In the genomic region with DNA sequence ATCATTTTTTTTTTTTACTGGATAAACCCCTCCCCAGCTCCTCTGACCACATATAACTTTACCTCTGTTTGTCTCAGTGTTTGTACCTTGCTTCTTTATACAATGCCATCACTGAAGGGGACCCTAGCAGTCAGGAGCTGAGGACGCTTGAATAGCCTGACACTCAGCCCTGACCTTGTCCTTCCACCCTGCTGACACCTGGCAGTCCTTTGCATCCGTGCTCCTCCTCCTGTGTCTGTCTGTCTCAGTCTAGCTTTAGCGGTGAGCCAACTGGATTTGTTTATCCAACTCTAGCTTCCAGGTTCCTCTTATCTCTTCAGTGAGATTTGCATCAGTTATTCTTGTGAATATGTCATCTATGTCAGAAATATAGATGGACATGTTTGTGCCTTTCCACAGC, we compare ENCODE assay signal across 20 mouse cellular contexts.
"Had no signal": no experiment of that assay in that cellular context is flagged by ENCODE, and none has a peak within 500 bp of the region (broad histone marks: within the 10 kb centered on the region; RNA-seq: fewer than 3 reads in every experiment).

No protein-coding gene starts in this region.

- H3K27me3 ChIP-seq: lung, embryonic 15.5 days; midbrain, embryonic 12.5 days; neural tube, embryonic 13.5 days; neural tube, embryonic 15.5 days had no signal

- DNase-seq: liver, postnatal 0 days; lung, adult 2 months; lung, postnatal 10 days; lung, postnatal 4 days; midbrain, embryonic 14.5 days; retina, postnatal 1 day; right cerebral cortex, adult 18-20 months; right cerebral cortex, postnatal 25 days; right cerebral cortex, postnatal 4 days; spleen, adult 18-20 months; thymus, adult 18-20 months; thymus, postnatal 14 days; thymus, postnatal 36 days had no signal

- H3K4me3 ChIP-seq: lung, embryonic 15.5 days; midbrain, embryonic 10.5 days; midbrain, embryonic 12.5 days; myocyte; neural tube, embryonic 13.5 days; neural tube, embryonic 15.5 days had no signal

- H3K9me3 ChIP-seq: lung, embryonic 15.5 days; midbrain, embryonic 10.5 days; midbrain, embryonic 12.5 days; neural tube, embryonic 13.5 days; neural tube, embryonic 15.5 days had no signal

- H3K9ac ChIP-seq: liver, postnatal 0 days; lung, embryonic 15.5 days; midbrain, embryonic 12.5 days; neural tube, embryonic 13.5 days; neural tube, embryonic 15.5 days had no signal

- ATAC-seq: liver, postnatal 0 days; midbrain, embryonic 16.5 days had no signal

- H3K4me2 ChIP-seq: lung, embryonic 15.5 days; midbrain, embryonic 12.5 days; neural tube, embryonic 13.5 days; neural tube, embryonic 15.5 days had no signal

- H3K36me3 ChIP-seq: lung, embryonic 15.5 days; midbrain, embryonic 10.5 days; midbrain, embryonic 12.5 days; neural tube, embryonic 13.5 days; neural tube, embryonic 15.5 days had no signal

- H3K27ac ChIP-seq: lung, embryonic 15.5 days; midbrain, embryonic 10.5 days; midbrain, embryonic 12.5 days; neural tube, embryonic 13.5 days; neural tube, embryonic 15.5 days had no signal

- H3K4me1 ChIP-seq: lung, embryonic 15.5 days; midbrain, embryonic 10.5 days; midbrain, embryonic 12.5 days; neural tube, embryonic 13.5 days; neural tube, embryonic 15.5 days had no signal
